Mouse (Mus musculus): Measurements from ENCODE around the gene Gm10184.
"Not testable (repeated sequence)": the region's sequence is repeated elsewhere in the genome, so short reads cannot be mapped to it uniquely, and the experiment has no call there.

The Gm10184 gene

GRCm38 (mm10) chr17:89910349-89910748 is at the start of gene Gm10184:
Gm10184 (minus strand) TSS chr17:89910449.
- DNase-seq (ENCODE audit: low read depth, low spot score), result no peak

GRCm38 (mm10) chr17:89933950-89934349 is 23.7 kb upstream of the Gm10184 start:
- no peak for DNase-seq (ENCODE audit: low read depth, low spot score)

GRCm38 (mm10) chr17:89907686-89908085 is 2.6 kb downstream of the Gm10184 start:
- DNase-seq (ENCODE audit: low read depth, low spot score), result no peak

- DNase-seq (ENCODE audit: low read depth, low spot score), result not testable (repeated sequence)
These were observed 5.5 kb downstream of the Gm10184 start for GRCm38 (mm10) chr17:89904701-89905100.

- DNase-seq (ENCODE audit: low read depth, low spot score), result no peak
These were observed 7.5 kb downstream of the Gm10184 start for GRCm38 (mm10) chr17:89902767-89903166.

- DNase-seq (ENCODE audit: low read depth, low spot score), result peak; percentile 2
These were observed 9.6 kb downstream of the Gm10184 start for GRCm38 (mm10) chr17:89900610-89901009.

- no peak for DNase-seq (ENCODE audit: low read depth, low spot score)
These were observed 10.4 kb downstream of the Gm10184 start for GRCm38 (mm10) chr17:89899813-89900212.

GRCm38 (mm10) chr17:89864996-89865395 is 45.3 kb downstream of the Gm10184 start:
- no peak for DNase-seq (ENCODE audit: low read depth, low spot score)
